Comparison of ENCODE assay signal across 29 mouse cellular contexts in the genomic region with DNA sequence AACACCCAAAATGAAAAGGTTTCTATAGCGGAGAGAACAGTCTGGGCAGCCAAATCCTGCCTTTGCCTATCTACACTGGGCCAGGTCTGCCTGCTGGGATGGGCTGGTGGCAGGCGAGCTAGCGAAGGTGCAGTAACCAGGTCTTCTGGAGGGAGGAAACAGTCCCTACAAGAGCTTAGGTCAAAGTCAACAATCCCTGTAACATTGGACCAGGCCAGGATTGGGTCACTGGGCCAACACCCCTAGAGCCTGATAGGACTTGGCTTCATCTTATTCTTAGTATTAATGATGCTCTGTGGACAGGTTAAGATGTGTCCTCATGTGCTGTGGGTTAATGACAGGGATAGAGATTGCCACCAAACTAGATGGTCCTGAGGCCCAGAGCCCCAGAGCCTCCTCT. TPM values are rescaled to one million over a fixed set of nuclear protein-coding genes. Genes with fewer than 3 reads are reported as not detected.
DNase-seq lines count a peak whose midpoint lies in the region; ATAC-seq and TF ChIP-seq lines count a peak whose summit lies in the region.
"Had no signal": no experiment of that assay in that cellular context is flagged by ENCODE, and none has a peak within 500 bp of the region (broad histone marks: within the 10 kb centered on the region; RNA-seq: fewer than 3 reads in every experiment).

No protein-coding gene starts in this region.

- H3K9ac ChIP-seq in CH12.LX (ENCODE audit: insufficient read depth, low read depth): no peak overlapping the region
- H3K9ac ChIP-seq in liver, embryonic 15.5 days: no peak overlapping the region
- H3K9ac ChIP-seq: embryonic facial prominence, embryonic 13.5 days; forebrain, embryonic 12.5 days; forebrain, embryonic 15.5 days; hindbrain, embryonic 13.5 days had no signal

- DNase-seq in kidney, adult 2 months: peak; percentile 22
- no peak for DNase-seq in kidney, adult 11 months
- no peak for DNase-seq in CH12.LX (ENCODE audit: extremely low read depth)
- DNase-seq in gastrocnemius, postnatal 4 days (ENCODE audit: low spot score in 2 of 2): no peak
- no peak for DNase-seq in gastrocnemius, postnatal 14 days
- DNase-seq: adrenal gland, adult 2 months; adrenal gland, postnatal 14 days; B cell, adult 2 months; cerebellum, adult 11 months; cerebellum, adult 2 months; cerebellum, adult 9-11 months; cerebellum, postnatal 25 days; gastrocnemius, postnatal 36 days; heart, adult 11 months had no signal

- no peaks in the 10 kb centered on the region for H3K27me3 ChIP-seq in kidney, adult 2 months (replicated peaks; ENCODE audit: control insufficient read depth, insufficient read depth, low read length)
- no peaks in the 10 kb centered on the region for H3K27me3 ChIP-seq in CH12.LX (replicated peaks)
- peaks cover under 1% of the 10 kb centered on the region for H3K27me3 ChIP-seq in liver, embryonic 15.5 days

- peaks cover 4% of the 10 kb centered on the region; the same call in 1 of the 2 replicates for H3K4me1 ChIP-seq in kidney, adult 2 months (ENCODE audit: control insufficient read depth, insufficient read depth, low read length)
- peaks cover 0 to 36% of the 10 kb centered on the region in 2 experiments; a peak in 2 of 4 replicates for H3K4me1 ChIP-seq in CH12.LX (ENCODE audit: control insufficient read depth in 1 of 2, insufficient read depth in 2 of 2)
- H3K4me1 ChIP-seq in liver, embryonic 15.5 days (replicated peaks): peaks cover 24% of the 10 kb centered on the region; the same call in 1 of the 2 replicates
- H3K4me1 ChIP-seq: embryonic facial prominence, embryonic 13.5 days; forebrain, embryonic 12.5 days; hindbrain, embryonic 13.5 days had no signal

- 81% methylated on average over 3 of the region's 3 CpGs for WGBS in kidney, adult 2 months
- WGBS in liver, embryonic 15.5 days (ENCODE audit: insufficient replicate concordance): 70% methylated on average over 3 of the region's 3 CpGs

- no peak for TF ChIP-seq EP300 in CH12.LX (IDR thresholded peaks at IDR 0.05; ENCODE audit: low read length)

- no peak overlapping the region for H3K4me3 ChIP-seq in kidney, adult 2 months (ENCODE audit: insufficient read depth, low read depth, low read length)
- H3K4me3 ChIP-seq in CH12.LX (replicated peaks in 1 of 3; ENCODE audit: low read depth in 2 of 3, low read length in 2 of 3, poor library complexity in 1 of 3): no peak overlapping the region
- H3K4me3 ChIP-seq in liver, embryonic 15.5 days (replicated peaks): no peak overlapping the region
- H3K4me3 ChIP-seq: embryonic facial prominence, embryonic 10.5 days; embryonic facial prominence, embryonic 13.5 days; erythroblast, embryonic 14.5 days; forebrain, embryonic 12.5 days; forebrain, embryonic 15.5 days; hindbrain, embryonic 10.5 days; hindbrain, embryonic 13.5 days had no signal

- H3K36me3 ChIP-seq in kidney, adult 2 months (ENCODE audit: control insufficient read depth, insufficient read depth, low read length): no peaks in the 10 kb centered on the region
- H3K36me3 ChIP-seq in CH12.LX (replicated peaks in 1 of 2; ENCODE audit: control insufficient read depth in 1 of 2, insufficient read depth in 1 of 2, low read length in 1 of 2): peaks cover 34 to 54% of the 10 kb centered on the region in 2 experiments
- H3K36me3 ChIP-seq in liver, embryonic 15.5 days (replicated peaks): peaks cover 15% of the 10 kb centered on the region; the same call in 1 of the 2 replicates

- H3K9me3 ChIP-seq in CH12.LX (replicated peaks; ENCODE audit: low read length): peaks cover 2% of the 10 kb centered on the region
- no peaks in the 10 kb centered on the region for H3K9me3 ChIP-seq in liver, embryonic 15.5 days (replicated peaks)
- H3K9me3 ChIP-seq: embryonic facial prominence, embryonic 10.5 days; embryonic facial prominence, embryonic 13.5 days; forebrain, embryonic 12.5 days; forebrain, embryonic 15.5 days; hindbrain, embryonic 10.5 days; hindbrain, embryonic 13.5 days had no signal

- dilution Hi-C loops in CH12.LX (cut with MboI; ENCODE audit: extremely low pct_ligation_motif_present, extremely low pct_unique_long_range_greater_than_20kb, low sequenced_read_pairs): no loop called here

- no peak for TF ChIP-seq RAD21 in CH12.LX (IDR thresholded peaks at IDR 0.05; ENCODE audit: low read depth, low read length)

- intact Hi-C loops in gastrocnemius, postnatal 14 days (cut with DNase I; ENCODE audit: low total_unique reads): no loop called here

- TF ChIP-seq CTCF in kidney, adult 2 months (conservative IDR thresholded peaks at IDR 0.05; ENCODE audit: insufficient read depth, insufficient read length, low read depth, low read length): no peak
- no peak for TF ChIP-seq CTCF in CH12.LX (conservative IDR thresholded peaks at IDR 0.05 in 1 of 2, IDR thresholded peaks at IDR 0.05 in 1 of 2; ENCODE audit: low read depth in 2 of 2, low read length in 2 of 2)

- H3K4me2 ChIP-seq in CH12.LX (ENCODE audit: insufficient read depth, low read depth, poor library complexity, severe bottlenecking): no peak overlapping the region
- no peak overlapping the region for H3K4me2 ChIP-seq in liver, embryonic 15.5 days
- H3K4me2 ChIP-seq: embryonic facial prominence, embryonic 13.5 days; forebrain, embryonic 12.5 days; forebrain, embryonic 15.5 days; heart, embryonic 11.5 days; hindbrain, embryonic 13.5 days had no signal

- ATAC-seq in liver, embryonic 15.5 days (ENCODE audit: insufficient read depth): no peak
- ATAC-seq: forebrain, embryonic 15.5 days; hindbrain, embryonic 16.5 days had no signal

- no peak for TF ChIP-seq POLR2A in kidney, adult 2 months (IDR thresholded peaks at IDR 0.05; ENCODE audit: low read depth, low read length)
- no peak for TF ChIP-seq POLR2A in CH12.LX (IDR thresholded peaks at IDR 0.05; ENCODE audit: low read depth, low read length)

- no peak overlapping the region for H3K27ac ChIP-seq in kidney, adult 2 months (ENCODE audit: insufficient read depth, low read depth, low read length)
- H3K27ac ChIP-seq in CH12.LX (ENCODE audit: insufficient read depth, low read depth): no peak overlapping the region
- H3K27ac ChIP-seq in liver, embryonic 15.5 days (replicated peaks): peak overlapping the region; percentile 71; the same call in 1 of the 2 replicates
- H3K27ac ChIP-seq: embryonic facial prominence, embryonic 10.5 days; embryonic facial prominence, embryonic 13.5 days; forebrain, embryonic 12.5 days; forebrain, embryonic 15.5 days; hindbrain, embryonic 10.5 days; hindbrain, embryonic 13.5 days had no signal

- H3K79me2 ChIP-seq in CH12.LX (replicated peaks; ENCODE audit: control insufficient read depth, extremely low read depth, insufficient read depth, poor library complexity, severe bottlenecking): no peaks in the 10 kb centered on the region

- in situ Hi-C loops in CH12.LX (cut with MboI; ENCODE audit: low pct_ligation_motif_present, low pct_unique_long_range_greater_than_20kb, low sequenced_read_pairs): no loop called here

TF ChIP-seq in CH12.LX, 34 proteins besides CTCF, POLR2A, EP300 and RAD21:
- no peak for TF ChIP-seq ELF1 (IDR thresholded peaks at IDR 0.05; ENCODE audit: low read depth, low read length)
- TF ChIP-seq CHD2 (IDR thresholded peaks at IDR 0.05; ENCODE audit: low read length): 0 out of 2 replicates have a peak, but pooled peaks have one; percentile 2
TF ChIP-seq in CH12.LX: peak in this region for 1.

RNA-seq across cellular contexts. Expression of a gene that starts 5.1 kb away (rescaled TPM):
- 54.3 and 59.7 TPM in 2 replicates for polyA plus RNA-seq in kidney, adult 2 months (2012; rRNA removed)
- total RNA-seq in CH12.LX (2012; rRNA removed) (0.13 and 0.25 TPM in 2 replicates), CH12.LX (2014; rRNA removed) (0.38 TPM in 1 of 2 replicates, not detected in the other)
- 0.71 and 1.2 TPM in 2 replicates for polyA plus RNA-seq in CH12.LX (2012; ENCODE audit: insufficient read length, low read depth)
- polyA plus RNA-seq in liver, embryonic 15.5 days (2015; fragmentation: Nextera tagmentation; extraction: Ambion mirVana): 59.8 and 101 TPM in 2 replicates
- under 1 TPM; 0.44 to 0.52 TPM for total RNA-seq in gastrocnemius, postnatal 4 days (2021)
- under 1 TPM; 0.41 to 0.75 TPM for total RNA-seq in gastrocnemius, postnatal 14 days (2021)
- total RNA-seq: common myeloid progenitor, adult 5-6 weeks had no signal

RNA-seq across cellular contexts. Expression of a gene that starts 18.0 kb away (rescaled TPM):
- polyA plus RNA-seq in kidney, adult 2 months (2012; rRNA removed): 48.3 and 51.4 TPM in 2 replicates
- total RNA-seq in CH12.LX (2012; rRNA removed) (82.5 and 102 TPM in 2 replicates), CH12.LX (2014; rRNA removed) (78.6 and 80.4 TPM in 2 replicates)
- polyA plus RNA-seq in CH12.LX (2012; ENCODE audit: insufficient read length, low read depth): 94.8 and 111 TPM in 2 replicates
- 25.9 and 26.8 TPM in 2 replicates for polyA plus RNA-seq in liver, embryonic 15.5 days (2015; fragmentation: Nextera tagmentation; extraction: Ambion mirVana)
- 10 to 100 TPM; 26.4 to 27.8 TPM for total RNA-seq in gastrocnemius, postnatal 4 days (2021)
- 10 to 100 TPM; 11.3 to 16.5 TPM for total RNA-seq in gastrocnemius, postnatal 14 days (2021)

RNA-seq across cellular contexts. Expression of a gene that starts 22.8 kb away (rescaled TPM):
- 68.2 and 84.1 TPM in 2 replicates for polyA plus RNA-seq in kidney, adult 2 months (2012; rRNA removed)
- total RNA-seq in CH12.LX (2012; rRNA removed) (27.8 and 31.8 TPM in 2 replicates), CH12.LX (2014; rRNA removed) (13.7 and 14.1 TPM in 2 replicates)
- polyA plus RNA-seq in CH12.LX (2012; ENCODE audit: insufficient read length, low read depth): 23.2 and 26.5 TPM in 2 replicates
- polyA plus RNA-seq in liver, embryonic 15.5 days (2015; fragmentation: Nextera tagmentation; extraction: Ambion mirVana): 9.7 and 11.9 TPM in 2 replicates
- 10 to 100 TPM; 17.6 to 19.6 TPM for total RNA-seq in gastrocnemius, postnatal 4 days (2021)
- total RNA-seq in gastrocnemius, postnatal 14 days (2021): 10 to 100 TPM; 10.1 to 11.2 TPM

RNA-seq across cellular contexts. Expression of a gene that starts 29.1 kb away (rescaled TPM):
- polyA plus RNA-seq in kidney, adult 2 months (2012; rRNA removed): 37.2 and 38.9 TPM in 2 replicates
- 57.7 and 63.8 TPM in 2 replicates for total RNA-seq in CH12.LX (2012; rRNA removed)
- total RNA-seq in CH12.LX (2014; rRNA removed): 56.2 and 59.0 TPM in 2 replicates
- 70.6 and 75.4 TPM in 2 replicates for polyA plus RNA-seq in CH12.LX (2012; ENCODE audit: insufficient read length, low read depth)
- polyA plus RNA-seq in liver, embryonic 15.5 days (2015; fragmentation: Nextera tagmentation; extraction: Ambion mirVana): 28.4 and 33.2 TPM in 2 replicates
- total RNA-seq in gastrocnemius, postnatal 4 days (2021): 10 to 100 TPM; 55.4 to 58.1 TPM
- total RNA-seq in gastrocnemius, postnatal 14 days (2021): 10 to 100 TPM; 26.9 to 29.1 TPM

RNA-seq across cellular contexts. Expression of a gene that starts 29.5 kb away (rescaled TPM):
- 0.06 TPM in 1 of 2 replicates, not detected in the other for polyA plus RNA-seq in kidney, adult 2 months (2012; rRNA removed)
- total RNA-seq in CH12.LX (2012; rRNA removed) (0.34 and 0.59 TPM in 2 replicates), CH12.LX (2014; rRNA removed) (0.17 TPM in 1 of 2 replicates, not detected in the other)
- 0.56 and 0.71 TPM in 2 replicates for polyA plus RNA-seq in CH12.LX (2012; ENCODE audit: insufficient read length, low read depth)
- polyA plus RNA-seq in liver, embryonic 15.5 days (2015; fragmentation: Nextera tagmentation; extraction: Ambion mirVana): 0.09 and 0.15 TPM in 2 replicates
- not detected for total RNA-seq in gastrocnemius, postnatal 4 days (2021)
- total RNA-seq in gastrocnemius, postnatal 14 days (2021): not detected
- total RNA-seq: adrenal gland, adult 2 months; common myeloid progenitor, adult 5-6 weeks; gastrocnemius, adult 8-10 months; gastrocnemius, postnatal 36 days; heart, adult 8-10 months; heart, postnatal 25 days had no signal
- polyA plus RNA-seq: adrenal gland, adult 2 months; erythroblast, embryonic 14.5 days; heart, postnatal 0 days; hindbrain, embryonic 16.5 days had no signal
